Mouse (Mus musculus): ENCODE data around the gene Dhtkd1.
"Not testable (repeated sequence)": the region's sequence is repeated elsewhere in the genome, so short reads cannot be mapped to it uniquely, and the experiment has no call there.

Gene Dhtkd1

GRCm38 (mm10) chr2:5942416-5943032 lies at the start of gene Dhtkd1:
Dhtkd1 (minus strand) TSS chr2:5942792.
- DNase-seq (ENCODE audit: low spot score in 2 of 2), result peak; percentile 60 to 69

GRCm38 (mm10) chr2:5977532-5977931 lies 34.9 kb upstream of the Dhtkd1 start:
- no peak for DNase-seq (ENCODE audit: low spot score in 2 of 2)

- DNase-seq (ENCODE audit: low spot score in 2 of 2), result not testable (repeated sequence)
Measured at GRCm38 (mm10) chr2:5970629-5971028, 28.0 kb upstream of the Dhtkd1 start.

GRCm38 (mm10) chr2:5965972-5966371 lies 23.4 kb upstream of the Dhtkd1 start:
- no peak for DNase-seq (ENCODE audit: low spot score in 2 of 2)

- not testable (repeated sequence) for DNase-seq (ENCODE audit: low spot score in 2 of 2)
Measured at GRCm38 (mm10) chr2:5963729-5964128, 21.1 kb upstream of the Dhtkd1 start.

GRCm38 (mm10) chr2:5962265-5962664 lies 19.7 kb upstream of the Dhtkd1 start:
- no peak for DNase-seq (ENCODE audit: low spot score in 2 of 2)

GRCm38 (mm10) chr2:5957705-5958104 lies 15.1 kb upstream of the Dhtkd1 start:
- DNase-seq (ENCODE audit: low spot score in 2 of 2), result no peak

- peak in 1 of 2 experiments; percentile 23 for DNase-seq (ENCODE audit: low spot score in 2 of 2)
Measured at GRCm38 (mm10) chr2:5951621-5952211, 9.1 kb upstream of the Dhtkd1 start.

GRCm38 (mm10) chr2:5950766-5951595 lies 8.4 kb upstream of the Dhtkd1 start, which contains the start of gene Upf2:
Upf2 (plus strand) TSS chr2:5951469.
- peak; percentile 87 to 91 for DNase-seq (ENCODE audit: low spot score in 2 of 2)

GRCm38 (mm10) chr2:5950305-5950704 lies 7.7 kb upstream of the Dhtkd1 start:
- no peak for DNase-seq (ENCODE audit: low spot score in 2 of 2)

- not testable (repeated sequence) for DNase-seq (ENCODE audit: low spot score in 2 of 2)
Measured at GRCm38 (mm10) chr2:5949821-5950220, 7.2 kb upstream of the Dhtkd1 start.

GRCm38 (mm10) chr2:5948964-5949363 lies 6.4 kb upstream of the Dhtkd1 start:
- DNase-seq (ENCODE audit: low spot score in 2 of 2), result no peak

GRCm38 (mm10) chr2:5946876-5947275 lies 4.3 kb upstream of the Dhtkd1 start:
- no peak for DNase-seq (ENCODE audit: low spot score in 2 of 2)

- no peak for DNase-seq (ENCODE audit: low spot score in 2 of 2)
Measured at GRCm38 (mm10) chr2:5945629-5946028, 3.0 kb upstream of the Dhtkd1 start.

- no peak for DNase-seq (ENCODE audit: low spot score in 2 of 2)
Measured at GRCm38 (mm10) chr2:5943071-5943470, 479 bp upstream of the Dhtkd1 start.

- DNase-seq (ENCODE audit: low spot score in 2 of 2), result no peak
Measured at GRCm38 (mm10) chr2:5941861-5942415, 654 bp downstream of the Dhtkd1 start.

- DNase-seq (ENCODE audit: low spot score in 2 of 2), result no peak
Measured at GRCm38 (mm10) chr2:5940936-5941335, 1.7 kb downstream of the Dhtkd1 start.

- DNase-seq (ENCODE audit: low spot score in 2 of 2), result no peak
Measured at GRCm38 (mm10) chr2:5939911-5940310, 2.7 kb downstream of the Dhtkd1 start.

- DNase-seq (ENCODE audit: low spot score in 2 of 2), result no peak
Measured at GRCm38 (mm10) chr2:5939319-5939718, 3.3 kb downstream of the Dhtkd1 start.

GRCm38 (mm10) chr2:5936550-5936949 lies 6.0 kb downstream of the Dhtkd1 start:
- DNase-seq (ENCODE audit: low spot score in 2 of 2), result no peak

GRCm38 (mm10) chr2:5936068-5936467 lies 6.5 kb downstream of the Dhtkd1 start:
- no peak for DNase-seq (ENCODE audit: low spot score in 2 of 2)

- no peak for DNase-seq (ENCODE audit: low spot score in 2 of 2)
Measured at GRCm38 (mm10) chr2:5934936-5935335, 7.7 kb downstream of the Dhtkd1 start.
